Mouse (Mus musculus) spleen, adult 2 months (tissue): Measurements from ENCODE around the gene Kcnj11. TPM values are rescaled to one million over a fixed set of nuclear protein-coding genes. Genes with fewer than 3 reads are reported as not detected.

Experiments
- DNase-seq, 2 experiments: peaks; one replicate each; pipeline versions ENCODE4 v3.0.0 to v3.0.0-alpha.2; 2012 to 2021; ENCODE audit warnings: low spot score in 2 of 2, low read depth in 1 of 2
- H3K27ac ChIP-seq: fragments of 200-500 bp; 2 replicates; pipeline ENCODE4 v1.5.1; 2012; ENCODE audit warnings: low read length, inconsistent platforms; ENCODE audit not compliant: insufficient read depth
- H3K27me3 ChIP-seq: fragments of 200-500 bp; 2 replicates; pipeline ENCODE4 v1.6.1; 2012; ENCODE audit warnings: mild to moderate bottlenecking, moderate library complexity, low read length, inconsistent platforms; ENCODE audit not compliant: control insufficient read depth, insufficient read depth
- H3K36me3 ChIP-seq: fragments of 200-500 bp; 2 replicates; pipeline ENCODE4 v1.6.1; 2012; ENCODE audit warnings: mild to moderate bottlenecking, low read length, inconsistent platforms; ENCODE audit not compliant: control insufficient read depth, insufficient read depth
- H3K4me1 ChIP-seq: fragments of 200-500 bp; 2 replicates; pipeline ENCODE4 v1.6.1; 2011; ENCODE audit warnings: inconsistent platforms; ENCODE audit not compliant: control insufficient read depth, insufficient read depth, insufficient read length
- H3K4me3 ChIP-seq: fragments of 200-500 bp; 2 replicates; pipeline ENCODE4 v1.5.1; 2011; ENCODE audit warnings: mild to moderate bottlenecking, inconsistent platforms; ENCODE audit not compliant: insufficient read depth, insufficient read length; ENCODE audit errors: extremely low read depth
- CTCF ChIP-seq: fragments of 200-500 bp; IDR thresholded peaks from 2 replicates; pipeline ENCODE4 v1.5.1; 2011; ENCODE audit warnings: mild to moderate bottlenecking, inconsistent platforms; ENCODE audit not compliant: insufficient read depth, insufficient read length, insufficient replicate concordance; ENCODE audit errors: extremely low read depth
- POLR2A ChIP-seq: fragments of 200-500 bp; IDR thresholded peaks from 2 replicates; pipeline ENCODE4 v1.6.1; 2011; ENCODE audit warnings: low read depth, low read length, inconsistent platforms
- WGBS: fragments of 180-500 bp; shearing (Covaris S2); methylation state at CpG from one replicate; pipeline ENCODE4 v1.1.7; 2018; 5-methylcytosine and 5-hydroxymethylcytosine counted together
- polyA plus RNA-seq: library from polyadenylated mRNA; depleted of rRNA; stranded (reverse); fragments of >200 nt; gene quantifications from 2 replicates; pipeline ENCODE4 v1.2.3, GENCODE M21; 2012

Gene Kcnj11
- polyA plus RNA-seq, 1 experiment: not detected

GRCm38 (mm10) chr7:46104256-46104915 is 3.8 kb upstream of the Kcnj11 start:
- TF ChIP-seq POLR2A: no peak
- no peak for TF ChIP-seq CTCF
- H3K27ac ChIP-seq: no peak overlapping the region
- WGBS: 83% methylated on average over 27 of the region's 27 CpGs
- peaks cover 4% of the 10 kb centered on the region; the same call in 1 of the 2 replicates for H3K4me1 ChIP-seq
- DNase-seq: no peak
- no peaks in the 10 kb centered on the region for H3K36me3 ChIP-seq
- H3K4me3 ChIP-seq: no peak overlapping the region
- H3K27me3 ChIP-seq: peaks cover 5% of the 10 kb centered on the region

- H3K27me3 ChIP-seq: peaks cover 5% of the 10 kb centered on the region
- TF ChIP-seq CTCF: no peak
- no peak for TF ChIP-seq POLR2A
- no peak overlapping the region for H3K27ac ChIP-seq
- no peaks in the 10 kb centered on the region for H3K36me3 ChIP-seq
- DNase-seq: no peak
- H3K4me3 ChIP-seq: no peak overlapping the region
- 91% methylated on average over 8 of the region's 8 CpGs for WGBS
- peaks cover 4% of the 10 kb centered on the region; the same call in 1 of the 2 replicates for H3K4me1 ChIP-seq
Observed at GRCm38 (mm10) chr7:46103771-46104170, 3.2 kb upstream of the Kcnj11 start.

- Histone ChIP-seq H3K27ac (no peak overlapping the region), H3K27me3 (peaks cover 5% of the 10 kb centered on the region), H3K4me1 (peaks cover 4% of the 10 kb centered on the region; the same call in 1 of the 2 replicates), H3K36me3 (no peaks in the 10 kb centered on the region), H3K4me3 (no peak overlapping the region)
- no peak for DNase-seq
- TF ChIP-seq CTCF (no peak), POLR2A (no peak)
- WGBS: 82% methylated on average over 8 of the region's 8 CpGs
Observed at GRCm38 (mm10) chr7:46103075-46103591, 2.6 kb upstream of the Kcnj11 start.

- Histone ChIP-seq H3K36me3 (no peaks in the 10 kb centered on the region), H3K4me3 (no peak overlapping the region), H3K4me1 (peaks cover 4% of the 10 kb centered on the region; the same call in 1 of the 2 replicates), H3K27me3 (peaks cover 5% of the 10 kb centered on the region), H3K27ac (no peak overlapping the region)
- no peak for DNase-seq
- 32% methylated on average over 13 of the region's 13 CpGs for WGBS
- TF ChIP-seq POLR2A: no peak
- no peak for TF ChIP-seq CTCF
Observed at GRCm38 (mm10) chr7:46099682-46100081, 882 bp downstream of the Kcnj11 start.

- 92% methylated on average over 19 of the region's 19 CpGs for WGBS
- no peak for TF ChIP-seq CTCF
- TF ChIP-seq POLR2A: no peak
Observed at GRCm38 (mm10) chr7:46098919-46099286, 1.7 kb downstream of the Kcnj11 start.

GRCm38 (mm10) chr7:46098221-46098918 is 2.2 kb downstream of the Kcnj11 start:
- no peak for TF ChIP-seq POLR2A
- no peak for TF ChIP-seq CTCF
- Histone ChIP-seq H3K4me1 (peaks cover 4% of the 10 kb centered on the region; the same call in 1 of the 2 replicates), H3K36me3 (no peaks in the 10 kb centered on the region), H3K27me3 (peaks cover 5% of the 10 kb centered on the region), H3K4me3 (no peak overlapping the region), H3K27ac (no peak overlapping the region)
- DNase-seq: no peak
- WGBS: 72% methylated on average over 19 of the region's 19 CpGs

More at GRCm38 (mm10) chr7:46098919-46099286, 1.7 kb downstream of the Kcnj11 start:
- Histone ChIP-seq H3K27ac (no peak overlapping the region), H3K4me1 (peaks cover 4% of the 10 kb centered on the region; the same call in 1 of the 2 replicates), H3K36me3 (no peaks in the 10 kb centered on the region), H3K27me3 (peaks cover 5% of the 10 kb centered on the region), H3K4me3 (no peak overlapping the region)
- no peak for DNase-seq
